Mouse (Mus musculus) left cerebral cortex, adult 9 months (tissue): Measurements from ENCODE around the gene Cd46.

ENCODE experiments used
- DNase-seq, 2 experiments: peaks; one replicate each; pipeline ENCODE4 v3.0.0; 2022; ENCODE audit warnings: low spot score in 2 of 2

Gene Cd46

GRCm38 (mm10) chr1:195092220-195092720 lies at the start of gene Cd46:
Gene Cd46 (minus strand): TSS chr1:195092249.
- no peak for DNase-seq

DNA sequence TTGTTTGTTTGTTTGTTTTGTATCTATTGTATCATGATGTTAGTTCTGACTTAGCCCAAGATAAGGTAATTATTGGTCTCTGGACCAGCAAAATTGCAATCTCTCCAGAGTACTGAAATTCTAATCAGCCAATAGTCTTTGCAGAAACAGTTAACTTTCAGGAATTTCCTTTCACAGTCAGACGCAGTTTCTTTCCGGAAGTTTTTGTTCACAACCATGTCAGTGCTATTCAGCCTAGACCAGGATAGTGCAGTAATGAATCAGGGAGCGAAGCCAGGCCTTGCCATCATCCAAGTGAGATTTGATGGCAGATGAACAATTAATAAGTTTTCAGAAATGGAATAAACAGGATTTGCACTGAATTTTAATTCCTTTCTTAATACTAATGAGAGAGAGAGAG lies 40.0 kb upstream of the Cd46 start:
- DNase-seq, result no peak

GRCm38 (mm10) chr1:195131675-195132015 lies 39.6 kb upstream of the Cd46 start:
- DNase-seq, result no peak

DNA sequence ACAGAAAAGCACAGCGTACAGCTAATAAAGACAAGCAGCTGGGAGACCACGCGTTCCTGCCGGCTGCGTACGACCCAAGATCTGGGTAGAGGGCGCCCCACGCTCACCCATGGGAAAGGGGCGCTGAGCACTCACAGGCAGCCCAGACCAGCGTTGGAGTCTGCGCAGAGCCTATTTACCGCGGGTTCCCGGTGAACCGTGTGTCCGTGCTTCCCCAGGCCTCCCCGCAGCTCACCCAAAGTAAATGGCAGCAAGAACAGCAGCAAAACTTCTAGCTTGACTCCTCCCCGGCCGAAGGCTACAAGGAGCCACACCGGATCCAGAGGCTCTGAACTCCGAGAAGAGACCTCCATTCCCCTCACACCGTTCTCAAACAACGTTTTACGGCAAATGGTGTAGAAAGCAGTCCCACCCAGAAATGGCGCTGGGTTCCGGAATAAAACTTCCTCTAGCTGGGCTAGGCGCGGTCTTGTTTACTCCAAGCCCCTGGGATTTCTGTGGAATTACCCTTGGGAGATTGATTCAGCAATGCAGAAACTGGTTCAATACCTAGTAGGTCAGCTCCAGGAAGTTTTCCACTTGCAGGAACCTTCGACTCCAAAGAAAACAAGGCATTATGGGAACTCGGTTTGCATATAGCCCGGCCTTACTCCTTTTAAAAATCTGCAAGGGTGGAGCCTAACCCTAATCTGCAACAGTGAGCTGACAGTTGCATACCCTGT lies 39.1 kb upstream of the Cd46 start, which contains the start of gene Cr1l:
TSS of gene Cr1l (minus strand) at position 634 of the 722 bp plus-strand sequence.
- peak; percentile 67 to 87 for DNase-seq

GRCm38 (mm10) chr1:195130479-195130878 lies 38.4 kb upstream of the Cd46 start:
- no peak for DNase-seq

DNA sequence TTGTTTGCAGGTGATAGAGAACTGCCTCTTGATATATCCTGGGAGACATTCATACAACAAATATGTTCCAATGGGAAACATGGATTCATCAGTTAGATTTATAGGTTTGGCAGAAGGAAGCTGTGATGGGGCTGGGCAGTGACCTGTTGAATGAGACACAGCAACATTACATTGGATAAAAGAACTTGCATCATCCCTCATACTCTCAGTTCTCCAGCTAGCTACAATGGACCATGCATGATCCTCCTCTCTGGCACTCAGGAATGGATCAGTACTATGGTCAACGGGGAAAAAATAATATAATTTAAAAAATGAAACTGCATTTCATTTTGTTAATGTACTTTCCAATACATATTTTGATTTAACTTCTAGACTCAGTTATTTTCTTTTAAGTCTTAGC lies 37.8 kb upstream of the Cd46 start:
- DNase-seq, result no peak

- no peak for DNase-seq
These were observed 22.4 kb upstream of the Cd46 start for GRCm38 (mm10) chr1:195114414-195114813.

DNA sequence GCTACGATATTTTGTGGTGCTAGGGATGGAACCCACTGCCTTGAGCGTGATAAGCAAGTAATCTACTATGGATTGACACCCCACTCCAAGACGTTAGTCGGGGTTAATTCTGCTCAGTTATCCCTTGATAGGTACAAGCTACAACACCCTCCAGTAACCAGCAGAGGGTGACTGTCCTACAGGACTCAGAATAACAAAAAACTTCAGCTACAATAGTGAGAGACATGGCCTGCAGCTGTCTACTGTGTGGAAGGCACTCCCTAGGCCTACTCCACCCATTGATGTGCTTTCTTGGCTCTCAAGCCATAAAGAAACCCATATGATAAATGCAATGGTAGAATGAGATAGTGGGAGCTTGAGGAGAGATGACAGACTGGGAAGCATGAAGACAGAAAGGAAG lies 21.6 kb upstream of the Cd46 start:
- no peak for DNase-seq

- DNase-seq, result no peak
These were observed 8.6 kb upstream of the Cd46 start for GRCm38 (mm10) chr1:195100693-195101092.

DNA sequence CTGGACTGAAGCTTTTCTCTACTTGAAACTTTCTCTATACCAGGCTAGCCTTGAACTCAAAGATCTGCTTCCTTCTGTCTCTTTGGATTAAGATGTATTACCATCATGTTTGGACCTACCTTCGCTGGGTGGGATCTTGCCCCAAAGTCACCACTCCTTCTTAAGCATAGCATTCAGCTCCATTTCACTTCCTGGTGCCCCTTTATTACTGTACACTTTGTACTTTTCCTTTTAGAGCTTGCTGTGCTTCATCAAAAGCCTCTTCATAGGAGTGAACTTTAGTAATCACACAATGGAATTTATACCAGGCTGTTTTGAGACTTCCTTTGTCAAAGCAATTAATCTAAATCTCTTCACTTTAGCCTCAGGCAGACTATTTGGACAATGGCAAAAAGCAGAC lies 6.0 kb upstream of the Cd46 start:
- DNase-seq, result no peak

GRCm38 (mm10) chr1:195091699-195092219 lies 290 bp downstream of the Cd46 start:
- no peak for DNase-seq

- no peak for DNase-seq
These were observed 9.9 kb downstream of the Cd46 start for GRCm38 (mm10) chr1:195082142-195082541.

- no peak for DNase-seq
These were observed 51.6 kb downstream of the Cd46 start for GRCm38 (mm10) chr1:195040437-195040836.

DNA sequence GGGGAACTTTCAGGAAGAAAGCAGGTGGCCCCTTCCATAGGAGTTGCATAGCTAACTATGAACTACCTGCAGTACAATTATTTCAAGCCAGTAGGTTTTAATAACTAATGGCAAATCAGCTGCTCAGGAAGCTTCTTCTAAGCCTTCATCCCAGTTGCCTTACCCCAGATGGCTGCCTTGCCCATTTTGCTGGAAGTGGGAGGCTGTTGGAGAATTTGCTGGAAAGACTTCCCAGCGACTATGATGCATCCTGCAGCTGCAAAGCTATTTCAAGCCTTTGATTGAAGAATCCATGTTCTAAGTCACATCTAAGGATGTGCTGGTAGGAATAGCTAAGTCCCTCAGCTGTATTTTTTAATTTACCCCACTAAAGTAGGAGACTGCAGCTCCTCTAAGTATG lies 53.7 kb downstream of the Cd46 start:
- DNase-seq, result peak in 1 of 2 experiments; percentile 60

DNA sequence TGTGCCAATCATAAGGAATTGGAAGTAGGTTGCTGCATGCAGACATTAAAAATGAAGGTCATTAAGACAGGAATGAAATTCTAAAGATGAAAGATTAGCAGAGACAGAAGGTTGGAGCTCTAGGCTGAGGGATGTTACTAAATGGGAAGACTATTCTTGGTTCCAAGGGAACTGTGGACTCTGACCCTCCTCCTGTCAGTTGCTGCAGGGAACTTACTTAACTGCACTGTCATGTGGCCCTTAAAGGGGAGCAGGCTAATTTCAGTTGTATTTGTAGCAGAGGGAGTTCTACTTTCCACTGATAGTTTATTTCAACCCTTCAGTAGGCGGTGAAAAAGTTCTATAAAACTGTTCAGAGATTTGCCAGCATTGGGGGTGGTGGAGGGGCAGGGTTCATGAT lies 54.1 kb downstream of the Cd46 start:
- no peak for DNase-seq

DNA sequence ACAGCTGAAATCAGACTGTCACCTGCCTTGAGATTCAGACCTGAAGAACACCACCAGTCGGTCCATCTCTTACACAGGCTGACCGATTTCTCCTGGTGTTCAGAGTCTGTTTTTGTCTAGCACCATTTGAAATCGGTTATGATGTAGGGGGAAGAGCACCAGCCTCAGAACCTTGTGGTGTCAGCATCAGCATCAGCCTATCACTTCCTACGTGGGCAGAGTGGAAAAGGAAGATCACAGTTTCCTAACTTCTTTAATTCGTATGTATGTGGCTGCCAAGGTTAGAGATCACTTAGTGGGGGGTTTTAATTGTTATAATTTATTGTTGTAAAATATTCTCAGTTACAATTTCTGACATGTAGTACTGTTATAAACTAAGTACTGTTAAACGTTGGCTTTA lies 54.6 kb downstream of the Cd46 start:
- no peak for DNase-seq

GRCm38 (mm10) chr1:195033941-195034340 lies 58.1 kb downstream of the Cd46 start:
- DNase-seq, result peak in 1 of 2 experiments; percentile 59

- DNase-seq, result no peak
These were observed 59.3 kb downstream of the Cd46 start for GRCm38 (mm10) chr1:195032738-195033137.

GRCm38 (mm10) chr1:195031786-195032185 lies 60.3 kb downstream of the Cd46 start:
- no peak for DNase-seq

GRCm38 (mm10) chr1:195027507-195027906 lies 64.5 kb downstream of the Cd46 start:
- no peak for DNase-seq

DNA sequence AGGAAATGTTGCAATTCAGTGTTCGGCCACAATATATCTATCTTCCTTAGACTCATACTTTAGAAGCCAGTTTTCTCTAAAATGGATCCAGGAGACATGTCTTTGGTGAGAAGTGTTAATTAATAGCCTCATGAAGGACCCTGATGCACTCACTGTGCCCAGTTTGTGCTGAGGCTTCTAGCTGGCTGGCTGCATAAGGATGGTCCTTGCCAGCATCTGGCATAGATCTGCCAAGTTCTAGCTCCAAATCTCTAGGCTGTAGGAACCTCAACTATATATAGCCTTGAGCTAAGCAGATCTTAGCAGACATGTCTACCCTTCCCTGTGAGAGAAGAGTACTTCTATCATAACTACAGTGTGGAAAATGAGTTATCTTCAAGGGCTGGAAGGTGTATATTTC lies 68.2 kb downstream of the Cd46 start:
- DNase-seq, result no peak

DNA sequence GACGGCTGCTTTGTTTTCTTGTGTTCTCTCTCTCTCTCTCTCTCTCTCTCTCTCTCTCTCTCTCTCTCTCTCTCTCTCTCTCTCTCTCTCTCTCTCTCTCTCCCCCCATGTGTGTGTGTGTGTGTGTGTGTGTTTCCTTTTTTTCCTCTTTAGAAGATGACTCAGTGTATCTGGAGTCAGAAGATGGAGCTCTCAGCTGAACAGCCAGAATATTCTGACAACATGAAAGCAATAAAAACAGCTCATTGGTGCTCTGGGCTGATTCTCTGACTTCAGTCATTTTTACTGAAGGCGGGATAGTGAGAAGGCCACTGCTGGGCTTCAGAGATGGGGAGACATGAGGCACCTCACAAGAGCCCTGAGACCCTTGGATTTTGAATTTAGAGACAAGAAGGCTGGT lies 70.2 kb downstream of the Cd46 start:
- DNase-seq, result no peak

DNA sequence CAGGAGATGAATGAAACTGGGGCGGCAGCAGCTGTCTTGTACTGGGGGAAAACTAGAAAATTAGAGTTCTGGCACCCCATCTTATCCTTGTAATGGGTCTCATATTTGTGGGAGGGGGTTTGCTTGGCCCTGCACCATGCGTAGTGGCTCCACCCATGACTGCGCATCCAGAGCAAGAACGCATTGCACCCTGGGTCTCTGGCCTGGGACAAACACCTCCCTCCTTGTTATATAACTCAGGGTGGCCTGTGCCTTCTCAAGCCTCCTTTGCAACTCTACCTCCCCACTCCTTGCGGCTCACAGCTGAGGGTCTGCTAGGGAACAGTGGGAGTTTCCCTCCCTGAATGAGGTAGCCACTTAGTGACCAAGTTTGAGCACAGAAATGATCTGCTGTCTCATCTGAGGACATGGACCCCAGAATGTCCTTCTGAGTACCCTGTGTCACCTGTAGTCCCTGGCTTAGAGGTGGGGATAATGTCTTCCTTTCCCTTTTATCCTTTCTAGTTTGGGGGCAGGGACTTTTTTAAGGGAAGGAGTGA lies 72.9 kb downstream of the Cd46 start:
- DNase-seq, result peak in 1 of 2 experiments; percentile 32
